Mouse (Mus musculus) Patski (cell line): ENCODE data around the gene Egfem1. TPM values are rescaled to one million over a fixed set of nuclear protein-coding genes. Genes with fewer than 3 reads are reported as not detected.

Experiments
- ATAC-seq: fragments of 100-300 bp; one replicate; pipeline ENCODE4 v1.8.0; 2021
- CTCF ChIA-PET: fragments of 350-600 bp; sonication (Branson Sonifier 250); formaldehyde crosslinking; loops from one replicate; lab custom pipeline; 2022; ENCODE audit warnings: inconsistent platforms; lab: Charles Lee
- POLR2A ChIA-PET: fragments of 350-600 bp; sonication (Branson Sonifier 250); formaldehyde crosslinking; loops from one replicate; lab custom pipeline; 2022; ENCODE audit warnings: antibody characterized with exemption, inconsistent platforms; lab: Charles Lee
- DNase-seq: peaks from one replicate; pipeline ENCODE4 v3.0.0-alpha.2; 2011; ENCODE audit warnings: low read depth, low spot score
- H3K27me3 ChIP-seq: fragments of 371-371 bp; one replicate; pipeline ENCODE4 v1.5.1; 2021
- CTCF ChIP-seq: fragments of 100-300 bp; IDR thresholded peaks from one replicate; pipeline ENCODE4 v1.5.1; 2021
- in situ Hi-C: fragments of 300-500 bp; cut with MboI; formaldehyde crosslinking; loops from 3 replicates; pipeline ENCODE4 v1.11.1; 2018; ENCODE audit warnings: low pct_unique_long_range_greater_than_20kb, mixed read lengths
- polyA plus RNA-seq: library from polyadenylated mRNA; unstranded; gene quantifications from one replicate; pipeline ENCODE4 v1.2.3, GENCODE M21; 2021

The Egfem1 gene
- polyA plus RNA-seq, 1 experiment from 2014 or later = not detected

DNA sequence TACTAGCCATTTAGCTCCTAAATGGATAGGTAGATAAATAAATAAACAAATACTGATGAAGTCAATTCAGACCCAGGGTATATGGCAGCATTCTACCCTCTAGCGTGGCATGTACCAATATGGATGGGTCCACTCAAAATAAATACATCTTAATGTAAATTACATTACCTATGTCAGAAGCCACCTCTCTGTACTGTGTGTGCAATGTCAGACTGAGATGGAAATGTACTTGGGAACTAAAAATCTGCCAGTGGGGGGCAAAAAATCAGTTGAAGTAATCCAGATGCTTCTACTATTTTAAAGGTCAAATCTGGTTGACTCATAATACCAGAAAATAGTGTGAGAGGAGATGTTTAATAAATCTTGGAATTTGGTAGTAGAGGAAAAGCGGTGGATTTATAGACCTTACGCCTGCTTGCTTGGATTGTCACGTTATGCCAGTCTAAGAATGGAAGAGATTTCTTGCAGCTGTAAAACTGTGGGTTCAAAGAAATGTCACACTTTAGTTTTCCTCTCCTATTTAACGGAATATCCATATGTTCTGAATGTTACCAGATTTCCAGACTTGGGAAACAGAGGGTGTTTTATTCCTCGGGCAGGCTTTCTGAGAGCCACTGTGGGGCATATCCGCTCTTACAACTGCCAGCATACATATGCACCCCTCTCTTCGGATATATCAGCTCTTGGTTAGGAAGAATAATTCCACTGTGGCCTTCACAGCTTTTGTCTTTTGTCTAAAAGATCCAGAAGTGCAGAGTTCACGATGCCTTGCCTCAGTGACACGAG is 116.1 kb downstream of the Egfem1 start:
- CTCF ChIA-PET = interaction anchor here (0.7 kb wide), 1 partner anchor 44 kb away, joined by 3 read pairs; no protein-coding TSS in a partner anchor
- peaks cover 30% of the 10 kb centered on the region for H3K27me3 ChIP-seq
- DNase-seq (no peak), ATAC-seq (no peak)
- TF ChIP-seq CTCF = no peak
- POLR2A ChIA-PET = no interaction called here
- in situ Hi-C loops = no loop called here

DNA sequence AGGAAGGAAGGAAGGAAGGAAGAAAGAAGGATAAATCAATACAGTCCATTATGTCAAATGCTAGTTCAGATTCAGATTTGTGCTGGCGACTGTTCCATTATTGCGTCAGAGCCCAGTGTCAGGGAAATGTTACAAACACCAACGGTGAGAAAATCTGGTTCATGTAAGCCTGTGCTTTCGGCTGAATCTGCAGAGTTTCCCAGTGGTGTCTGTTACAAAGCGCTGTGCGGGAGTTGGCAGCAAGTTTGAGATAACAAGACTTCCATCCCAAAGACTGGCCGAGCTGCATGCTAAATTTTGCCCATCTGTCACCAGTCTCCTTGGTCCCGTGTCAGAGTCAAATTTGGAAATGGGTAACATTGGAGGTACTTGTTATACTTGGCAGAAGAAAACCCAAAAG is 118.8 kb downstream of the Egfem1 start:
- TF ChIP-seq CTCF = no peak
- ChIA-PET CTCF (no interaction called here), POLR2A (no interaction called here)
- in situ Hi-C loops = no loop called here
- peaks cover 21% of the 10 kb centered on the region for H3K27me3 ChIP-seq
- DNase-seq (no peak), ATAC-seq (no peak)

DNA sequence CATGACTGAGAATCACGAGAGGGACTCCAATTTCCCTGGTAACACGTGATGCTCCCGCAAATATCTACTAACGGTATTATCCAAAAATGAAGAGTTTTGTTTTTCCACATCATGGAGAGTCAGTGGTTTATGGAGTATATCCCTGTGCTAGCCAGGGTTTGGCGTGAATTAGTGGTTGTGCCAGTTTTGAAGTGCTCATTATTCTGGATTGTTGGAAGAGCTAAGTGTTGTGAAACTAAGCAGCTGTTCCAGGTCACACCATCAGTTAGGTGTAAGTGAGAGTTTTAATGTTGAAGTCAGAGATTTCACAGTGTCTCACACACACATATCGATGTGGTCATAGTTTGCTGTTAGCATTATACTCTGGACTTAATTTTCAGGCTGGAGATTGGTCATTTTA is 120.7 kb downstream of the Egfem1 start:
- peaks cover 21% of the 10 kb centered on the region for H3K27me3 ChIP-seq
- ATAC-seq = no peak
- in situ Hi-C loops = no loop called here
- ChIA-PET CTCF (interaction anchor here (1.1 to 1.5 kb wide), 2 partner anchors 9 to 12 kb away, joined by 3 read pairs; no protein-coding TSS in a partner anchor), POLR2A (no interaction called here)
- DNase-seq = no peak
- no peak for TF ChIP-seq CTCF

- peaks cover 25% of the 10 kb centered on the region for H3K27me3 ChIP-seq
- TF ChIP-seq CTCF = no peak
- in situ Hi-C loops = no loop called here
- CTCF ChIA-PET = interaction anchor here (1.0 to 1.3 kb wide), 2 partner anchors 9 to 69 kb away, joined by 3 to 5 read pairs; no protein-coding TSS in a partner anchor
- DNase-seq = no peak
- POLR2A ChIA-PET = no interaction called here
- ATAC-seq = no peak
Observed at GRCm38 (mm10) chr3:29222414-29222813, 140.6 kb downstream of the Egfem1 start.

- in situ Hi-C loops = no loop called here
- TF ChIP-seq CTCF = no peak
- ChIA-PET CTCF (no interaction called here), POLR2A (no interaction called here)
- ATAC-seq (no peak), DNase-seq (no peak)
- H3K27me3 ChIP-seq = peaks cover 15% of the 10 kb centered on the region
Observed at GRCm38 (mm10) chr3:29229712-29230111, 147.9 kb downstream of the Egfem1 start.

DNA sequence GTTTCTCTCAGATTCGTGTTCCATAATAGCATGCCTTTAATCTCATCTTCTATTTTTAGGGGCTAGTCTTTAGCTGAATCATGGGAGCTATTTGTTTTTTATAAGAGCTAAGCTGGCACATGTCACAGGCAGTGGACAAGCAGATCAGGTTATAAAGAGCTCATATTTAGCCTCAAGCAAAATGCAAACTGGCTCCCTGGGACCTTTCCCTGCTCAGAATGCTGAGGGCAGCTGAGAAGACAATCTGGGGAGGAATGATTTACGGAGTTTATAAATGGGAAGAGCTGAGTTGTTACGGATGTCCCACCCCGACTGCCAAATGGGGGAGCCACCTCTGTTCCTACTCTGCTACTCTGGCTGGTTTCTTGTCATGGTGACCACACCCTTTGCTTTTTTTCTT is 153.7 kb downstream of the Egfem1 start:
- ATAC-seq (no peak), DNase-seq (no peak)
- ChIA-PET CTCF (interaction anchor here (0.9 to 1.3 kb wide), 2 partner anchors 17 to 30 kb away, joined by 4 read pairs; no protein-coding TSS in a partner anchor), POLR2A (no interaction called here)
- H3K27me3 ChIP-seq = peaks cover 16% of the 10 kb centered on the region
- in situ Hi-C loops = no loop called here
- no peak for TF ChIP-seq CTCF

DNA sequence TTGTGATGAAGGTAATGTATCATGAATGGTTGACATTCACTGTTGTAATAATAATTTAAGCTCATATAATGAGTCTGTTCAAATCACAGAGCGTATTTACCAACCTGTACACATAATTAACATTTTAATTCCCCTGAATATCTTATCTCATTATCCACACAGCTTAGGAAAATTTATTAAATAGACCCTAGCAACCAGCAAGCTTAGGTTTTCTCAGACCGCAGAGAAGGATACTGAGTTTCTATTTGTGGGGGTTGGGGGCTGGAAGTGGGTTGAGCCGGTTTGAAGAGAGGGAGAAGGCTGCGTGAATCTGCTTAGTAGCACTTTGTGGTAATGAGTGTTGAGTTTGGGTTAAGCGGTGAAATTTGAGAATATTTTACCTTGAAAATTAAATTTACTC is 154.7 kb downstream of the Egfem1 start:
- CTCF ChIA-PET = interaction anchor here (0.7 to 1.5 kb wide), 3 partner anchors 8 to 29 kb away, joined by 3 to 4 read pairs (median 4); no protein-coding TSS in a partner anchor

GRCm38 (mm10) chr3:29243600-29243999 is 161.8 kb downstream of the Egfem1 start:
- POLR2A ChIA-PET = no interaction called here
- in situ Hi-C loops = no loop called here
- CTCF ChIA-PET = interaction anchor here (1.5 kb wide), 1 partner anchor 9 kb away, joined by 4 read pairs; no protein-coding TSS in a partner anchor
- H3K27me3 ChIP-seq = no peaks in the 10 kb centered on the region
- ATAC-seq (no peak), DNase-seq (no peak)
- TF ChIP-seq CTCF = no peak

More for the DNA sequence above, 154.7 kb downstream of the Egfem1 start:
- in situ Hi-C loops = no loop called here
- POLR2A ChIA-PET = no interaction called here
- no peak for TF ChIP-seq CTCF
- ATAC-seq (no peak), DNase-seq (no peak)
- H3K27me3 ChIP-seq = peaks cover 16% of the 10 kb centered on the region

- H3K27me3 ChIP-seq = peaks cover 25% of the 10 kb centered on the region
- CTCF ChIA-PET = no interaction called here
- in situ Hi-C loops = no loop called here
- DNase-seq (no peak), ATAC-seq (no peak)
- POLR2A ChIA-PET = no interaction called here
- no peak for TF ChIP-seq CTCF
Observed at GRCm38 (mm10) chr3:29291633-29292032, 209.8 kb downstream of the Egfem1 start.

- DNase-seq = no peak
- no peak for ATAC-seq
- POLR2A ChIA-PET = no interaction called here
- CTCF ChIA-PET = no interaction called here
- H3K27me3 ChIP-seq = peaks cover 28% of the 10 kb centered on the region
- TF ChIP-seq CTCF = no peak
- in situ Hi-C loops = no loop called here
Observed at GRCm38 (mm10) chr3:29292251-29292650, 210.4 kb downstream of the Egfem1 start.

DNA sequence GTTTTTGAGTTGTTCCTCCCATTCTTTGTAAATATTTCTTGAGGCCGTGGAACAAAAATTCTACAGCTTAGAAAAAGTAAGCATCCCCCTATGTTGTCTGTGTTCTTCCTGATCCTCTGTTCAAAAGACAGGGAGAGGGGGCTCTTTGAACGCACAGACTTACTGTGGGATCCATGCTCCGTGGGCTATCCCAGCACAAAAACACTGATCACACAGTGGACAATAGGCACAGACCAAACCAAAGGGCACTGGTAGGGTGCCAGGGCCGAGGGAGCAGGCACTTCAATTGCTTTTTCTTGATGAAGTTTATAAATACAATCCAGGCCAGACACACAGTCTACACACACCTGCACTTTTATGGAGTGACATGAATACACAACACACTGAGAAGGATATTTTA is 211.4 kb downstream of the Egfem1 start:
- DNase-seq = no peak
- no peak for ATAC-seq
- peaks cover 36% of the 10 kb centered on the region for H3K27me3 ChIP-seq
- ChIA-PET CTCF (no interaction called here), POLR2A (no interaction called here)
- TF ChIP-seq CTCF = no peak
- in situ Hi-C loops = no loop called here
